Mouse (Mus musculus) forebrain, embryonic 11.5 days (tissue): Measurements from ENCODE around the gene Med9. TPM values are rescaled to one million over a fixed set of nuclear protein-coding genes. Genes with fewer than 3 reads are reported as not detected.

Source experiments
- ATAC-seq: fragments of 200-750 bp; cut with Nextera tagmentation; replicated peaks from 2 replicates; pipeline ENCODE4 v1.8.0; 2017; ENCODE audit warnings: moderate TSS enrichment; ENCODE audit not compliant: low FRiP score
- DNase-seq: peaks from one replicate; pipeline ENCODE4 v3.0.0-alpha.2; 2017; ENCODE audit warnings: low spot score
- H3K27ac ChIP-seq: fragments of 300-500 bp; sonication (generic); 2 replicates; pipeline ENCODE4 v1.5.1; 2014; ENCODE audit warnings: low read depth, low read length
- H3K27me3 ChIP-seq: fragments of 300-500 bp; sonication (generic); 2 replicates; pipeline ENCODE4 v1.6.1; 2014; ENCODE audit warnings: mild to moderate bottlenecking, low read length, mixed read lengths; ENCODE audit not compliant: control insufficient read depth, insufficient read depth
- H3K36me3 ChIP-seq: fragments of 300-500 bp; sonication (generic); 2 replicates; pipeline ENCODE4 v1.6.1; 2014; ENCODE audit warnings: mild to moderate bottlenecking, low read length, moderate library complexity, mixed read lengths; ENCODE audit not compliant: control insufficient read depth, insufficient read depth
- H3K4me1 ChIP-seq: fragments of 300-500 bp; sonication (generic); replicated peaks from 2 replicates; pipeline ENCODE4 v1.6.1; 2014; ENCODE audit warnings: low read length, mixed read lengths; ENCODE audit not compliant: control insufficient read depth, insufficient read depth
- H3K4me2 ChIP-seq: fragments of 300-500 bp; sonication (generic); 2 replicates; pipeline ENCODE4 v1.6.1; 2014; ENCODE audit warnings: low read depth, mild to moderate bottlenecking, low read length, moderate library complexity, mixed read lengths; ENCODE audit not compliant: severe bottlenecking
- H3K4me3 ChIP-seq: fragments of 300-500 bp; sonication (generic); 2 replicates; pipeline ENCODE4 v1.5.1; 2014; ENCODE audit warnings: low read depth, low read length
- H3K9ac ChIP-seq: fragments of 300-500 bp; sonication (generic); 2 replicates; pipeline ENCODE4 v1.6.1; 2014; ENCODE audit warnings: low read length
- H3K9me3 ChIP-seq: fragments of 300-500 bp; sonication (generic); 2 replicates; pipeline ENCODE4 v1.6.1; 2016; ENCODE audit warnings: low read length, mixed read lengths; ENCODE audit not compliant: control insufficient read depth
- WGBS: fragments of 180-500 bp; shearing (Covaris S2); extraction: QIAGEN DNeasy Blood & Tissue Kit; methylation state at CpG from one replicate; pipeline ENCODE4 v1.1.7; 2014; 5-methylcytosine and 5-hydroxymethylcytosine counted together
- polyA plus RNA-seq: library from polyadenylated mRNA; unstranded; fragments of >200 nt; fragmentation: Nextera tagmentation; extraction: Ambion mirVana; gene quantifications from 2 replicates; pipeline ENCODE4 v1.2.1, GENCODE M21; 2014

The Med9 gene
- polyA plus RNA-seq, 1 experiment from 2014 or later = 51.3 TPM

- H3K27me3 ChIP-seq = no peaks in the 10 kb centered on the region
- H3K27ac ChIP-seq = no peak overlapping the region
- no peak for ATAC-seq
- H3K9ac ChIP-seq = no peak overlapping the region
- no peak overlapping the region for H3K4me2 ChIP-seq
- H3K36me3 ChIP-seq = no peaks in the 10 kb centered on the region
- H3K9me3 ChIP-seq = no peaks in the 10 kb centered on the region
- WGBS = 88% methylated on average over 4 of the region's 4 CpGs
- no peaks in the 10 kb centered on the region for H3K4me1 ChIP-seq
- no peak for DNase-seq
- no peak overlapping the region for H3K4me3 ChIP-seq
Observed at GRCm38 (mm10) chr11:59913702-59914101, 34.3 kb upstream of the Med9 start.

- Histone ChIP-seq H3K9ac (no peak overlapping the region), H3K27me3 (no peaks in the 10 kb centered on the region), H3K4me2 (no peak overlapping the region), H3K4me1 (no peaks in the 10 kb centered on the region), H3K9me3 (no peaks in the 10 kb centered on the region), H3K36me3 (no peaks in the 10 kb centered on the region), H3K4me3 (no peak overlapping the region), H3K27ac (no peak overlapping the region)
- no peak for DNase-seq
- ATAC-seq = no peak
- 50% methylated on average over 4 of the region's 4 CpGs for WGBS
Observed at GRCm38 (mm10) chr11:59918014-59918413, 30.0 kb upstream of the Med9 start.

GRCm38 (mm10) chr11:59919401-59919800, 28.6 kb upstream of the Med9 start:
- DNase-seq = no peak
- 78% methylated on average over 3 of the region's 3 CpGs for WGBS
- no peak overlapping the region for H3K27ac ChIP-seq
- no peak overlapping the region for H3K4me3 ChIP-seq
- ATAC-seq = no peak
- no peaks in the 10 kb centered on the region for H3K9me3 ChIP-seq
- H3K27me3 ChIP-seq = no peaks in the 10 kb centered on the region
- H3K36me3 ChIP-seq = no peaks in the 10 kb centered on the region
- H3K4me1 ChIP-seq = no peaks in the 10 kb centered on the region
- H3K4me2 ChIP-seq = no peak overlapping the region
- H3K9ac ChIP-seq = no peak overlapping the region

GRCm38 (mm10) chr11:59920331-59920730, 27.7 kb upstream of the Med9 start:
- ATAC-seq (no peak), DNase-seq (no peak)
- Histone ChIP-seq H3K4me2 (no peak overlapping the region), H3K9me3 (no peaks in the 10 kb centered on the region), H3K4me3 (no peak overlapping the region), H3K36me3 (no peaks in the 10 kb centered on the region), H3K27ac (no peak overlapping the region), H3K27me3 (no peaks in the 10 kb centered on the region), H3K9ac (no peak overlapping the region), H3K4me1 (no peaks in the 10 kb centered on the region)
- 81% methylated on average over 5 of the region's 5 CpGs for WGBS

GRCm38 (mm10) chr11:59921265-59921664, 26.7 kb upstream of the Med9 start:
- Histone ChIP-seq H3K4me3 (no peak overlapping the region), H3K9ac (no peak overlapping the region), H3K9me3 (no peaks in the 10 kb centered on the region), H3K27ac (no peak overlapping the region), H3K4me2 (no peak overlapping the region), H3K4me1 (no peaks in the 10 kb centered on the region), H3K27me3 (no peaks in the 10 kb centered on the region), H3K36me3 (no peaks in the 10 kb centered on the region)
- DNase-seq (no peak), ATAC-seq (no peak)
- 16% methylated on average over 7 of the region's 7 CpGs for WGBS

GRCm38 (mm10) chr11:59930031-59930430, 18.0 kb upstream of the Med9 start:
- Histone ChIP-seq H3K36me3 (no peaks in the 10 kb centered on the region), H3K27ac (no peak overlapping the region), H3K9ac (no peak overlapping the region), H3K4me1 (no peaks in the 10 kb centered on the region), H3K4me3 (no peak overlapping the region), H3K9me3 (no peaks in the 10 kb centered on the region), H3K27me3 (no peaks in the 10 kb centered on the region), H3K4me2 (no peak overlapping the region)
- DNase-seq (no peak), ATAC-seq (no peak)
- 66% methylated on average over 4 of the region's 4 CpGs for WGBS

- DNase-seq = no peak
- 78% methylated on average over 9 of the region's 9 CpGs for WGBS
- H3K4me3 ChIP-seq = no peak overlapping the region
- no peaks in the 10 kb centered on the region for H3K9me3 ChIP-seq
- no peaks in the 10 kb centered on the region for H3K36me3 ChIP-seq
- ATAC-seq = no peak
- H3K9ac ChIP-seq = no peak overlapping the region
- no peaks in the 10 kb centered on the region for H3K4me1 ChIP-seq
- no peak overlapping the region for H3K27ac ChIP-seq
- no peaks in the 10 kb centered on the region for H3K27me3 ChIP-seq
- no peak overlapping the region for H3K4me2 ChIP-seq
Observed at GRCm38 (mm10) chr11:59932560-59933337, 15.3 kb upstream of the Med9 start.

- Histone ChIP-seq H3K4me2 (no peak overlapping the region), H3K9me3 (no peaks in the 10 kb centered on the region), H3K27ac (no peak overlapping the region), H3K36me3 (no peaks in the 10 kb centered on the region), H3K9ac (no peak overlapping the region), H3K4me3 (no peak overlapping the region), H3K4me1 (no peaks in the 10 kb centered on the region), H3K27me3 (no peaks in the 10 kb centered on the region)
- 56% methylated on average over 12 of the region's 12 CpGs for WGBS
- ATAC-seq (no peak), DNase-seq (no peak)
Observed at GRCm38 (mm10) chr11:59933943-59934342, 14.1 kb upstream of the Med9 start.

- no peaks in the 10 kb centered on the region for H3K27me3 ChIP-seq
- WGBS = 79% methylated on average over 3 of the region's 3 CpGs
- no peaks in the 10 kb centered on the region for H3K9me3 ChIP-seq
- H3K4me1 ChIP-seq = 0 out of 2 replicates have a peak, but pooled peaks cover 2% of the 10 kb centered on the region
- H3K4me3 ChIP-seq = no peak overlapping the region
- H3K27ac ChIP-seq = no peak overlapping the region
- no peak overlapping the region for H3K4me2 ChIP-seq
- DNase-seq = no peak
- no peak for ATAC-seq
- H3K9ac ChIP-seq = no peak overlapping the region
- no peaks in the 10 kb centered on the region for H3K36me3 ChIP-seq
Observed at GRCm38 (mm10) chr11:59937023-59937422, 11.0 kb upstream of the Med9 start.
